Comparison of ENCODE assay signal across 25 mouse cellular contexts in genomic region chr10:34508593-34508992, GRCm38 (mm10). TPM values are rescaled to one million over a fixed set of nuclear protein-coding genes. Genes with fewer than 3 reads are reported as not detected.
A peak's percentile ranks its signal among the peaks of the same experiment; 100 is the strongest.
DNase-seq lines count a peak whose midpoint lies in the region; ATAC-seq lines count a peak whose summit lies in the region.
"Had no signal": no experiment of that assay in that cellular context is flagged by ENCODE, and none has a peak within 500 bp of the region (broad histone marks: within the 10 kb centered on the region; RNA-seq: fewer than 3 reads in every experiment).

No protein-coding gene starts in this region.

- no peak for ATAC-seq in embryonic facial prominence, embryonic 14.5 days (ENCODE audit: low read depth)
- ATAC-seq in intestine, embryonic 15.5 days, result peak; percentile 91
- peak; percentile 53; the same call in 1 of the 2 replicates for ATAC-seq in stomach, embryonic 14.5 days (ENCODE audit: insufficient number of reproducible peaks, insufficient read depth, low FRiP score, low read depth)
- ATAC-seq in forebrain, embryonic 13.5 days, result no peak
- ATAC-seq: CD4-positive, CD25-positive, alpha-beta regulatory T cell, adult 4 months; hindbrain, postnatal 0 days; liver, embryonic 12.5 days; midbrain, embryonic 15.5 days had no signal

- intact Hi-C loops in gastrocnemius, postnatal 14 days (cut with DNase I; ENCODE audit: low total_unique reads), result no loop called here

- H3K4me1 ChIP-seq in embryonic facial prominence, embryonic 14.5 days (ENCODE audit: control insufficient read depth, insufficient read depth, low read length), result peaks cover 11% of the 10 kb centered on the region; the same call in 1 of the 2 replicates
- H3K4me1 ChIP-seq in embryonic facial prominence, embryonic 10.5 days, result no peaks in the 10 kb centered on the region
- H3K4me1 ChIP-seq in intestine, embryonic 15.5 days (replicated peaks), result peaks cover 6% of the 10 kb centered on the region; the same call in 1 of the 2 replicates
- H3K4me1 ChIP-seq in stomach, embryonic 14.5 days (ENCODE audit: control insufficient read depth, insufficient read depth, low read length), result 0 out of 2 replicates have a peak, but pooled peaks cover 4% of the 10 kb centered on the region
- H3K4me1 ChIP-seq in forebrain, embryonic 13.5 days, result no peaks in the 10 kb centered on the region
- H3K4me1 ChIP-seq: hindbrain, embryonic 10.5 days; liver, embryonic 12.5 days; midbrain, embryonic 15.5 days had no signal

- 61% methylated on average over 1 of the region's 1 CpGs for WGBS in embryonic facial prominence, embryonic 14.5 days
- WGBS in embryonic facial prominence, embryonic 10.5 days, result 63% methylated on average over 1 of the region's 1 CpGs
- 41% methylated on average over 1 of the region's 1 CpGs for WGBS in intestine, embryonic 15.5 days
- WGBS in stomach, embryonic 14.5 days, result 53% methylated on average over 1 of the region's 1 CpGs
- WGBS in forebrain, embryonic 13.5 days, result 66% methylated on average over 1 of the region's 1 CpGs

- H3K4me2 ChIP-seq in embryonic facial prominence, embryonic 14.5 days (ENCODE audit: low read depth, low read length), result no peak overlapping the region
- no peak overlapping the region for H3K4me2 ChIP-seq in intestine, embryonic 15.5 days (replicated peaks)
- H3K4me2 ChIP-seq in stomach, embryonic 14.5 days (replicated peaks; ENCODE audit: low read depth, low read length), result no peak overlapping the region
- H3K4me2 ChIP-seq in forebrain, embryonic 13.5 days, result no peak overlapping the region
- H3K4me2 ChIP-seq: heart, embryonic 11.5 days; limb, embryonic 13.5 days; liver, embryonic 12.5 days; midbrain, embryonic 15.5 days; neural tube, embryonic 13.5 days had no signal

- DNase-seq in embryonic facial prominence, embryonic 14.5 days (ENCODE audit: low spot score), result peak; percentile 17
- no peak for DNase-seq in embryonic facial prominence, embryonic 10.5 days (ENCODE audit: low spot score)
- DNase-seq in MEL-GATA-1-ER (ENCODE audit: extremely low read depth, low read depth), result peak; percentile 60
- no peak for DNase-seq in retina, postnatal 1 day
- no peak for DNase-seq in gastrocnemius, postnatal 14 days
- DNase-seq: cerebellum, adult 11-12 months; cerebellum, postnatal 14 days; heart, adult 11 months; kidney, adult 2 months; lung, adult 2 months; lung, postnatal 14 days; right cerebral cortex, postnatal 4 days; thymus, postnatal 14 days had no signal

- no peak overlapping the region for H3K27ac ChIP-seq in embryonic facial prominence, embryonic 14.5 days (replicated peaks; ENCODE audit: low read depth, low read length)
- no peak overlapping the region for H3K27ac ChIP-seq in embryonic facial prominence, embryonic 10.5 days (replicated peaks)
- no peak overlapping the region for H3K27ac ChIP-seq in intestine, embryonic 15.5 days
- no peak overlapping the region for H3K27ac ChIP-seq in stomach, embryonic 14.5 days (ENCODE audit: low read length)
- H3K27ac ChIP-seq in forebrain, embryonic 13.5 days, result no peak overlapping the region
- H3K27ac ChIP-seq: hindbrain, embryonic 10.5 days; hindbrain, postnatal 0 days; kidney, postnatal 0 days; limb, embryonic 13.5 days; liver, embryonic 12.5 days; midbrain, embryonic 15.5 days; neural tube, embryonic 13.5 days had no signal

- no peak overlapping the region for H3K4me3 ChIP-seq in embryonic facial prominence, embryonic 14.5 days (ENCODE audit: low read depth, low read length)
- H3K4me3 ChIP-seq in embryonic facial prominence, embryonic 10.5 days, result no peak overlapping the region
- H3K4me3 ChIP-seq in intestine, embryonic 15.5 days (replicated peaks), result no peak overlapping the region
- H3K4me3 ChIP-seq in stomach, embryonic 14.5 days (ENCODE audit: low read depth, low read length), result no peak overlapping the region
- H3K4me3 ChIP-seq in forebrain, embryonic 13.5 days, result no peak overlapping the region
- H3K4me3 ChIP-seq: hindbrain, embryonic 10.5 days; limb, embryonic 13.5 days; liver, embryonic 12.5 days; midbrain, embryonic 15.5 days; neural tube, embryonic 13.5 days had no signal

- no peaks in the 10 kb centered on the region for H3K27me3 ChIP-seq in embryonic facial prominence, embryonic 14.5 days (replicated peaks; ENCODE audit: control insufficient read depth, insufficient read depth, low read length)
- no peaks in the 10 kb centered on the region for H3K27me3 ChIP-seq in embryonic facial prominence, embryonic 10.5 days (replicated peaks; ENCODE audit: low read depth, poor library complexity, severe bottlenecking)
- H3K27me3 ChIP-seq in intestine, embryonic 15.5 days (replicated peaks), result no peaks in the 10 kb centered on the region
- no peaks in the 10 kb centered on the region for H3K27me3 ChIP-seq in stomach, embryonic 14.5 days (ENCODE audit: control insufficient read depth, insufficient read depth, low read length)
- no peaks in the 10 kb centered on the region for H3K27me3 ChIP-seq in forebrain, embryonic 13.5 days
- H3K27me3 ChIP-seq: limb, embryonic 13.5 days; liver, embryonic 12.5 days; midbrain, embryonic 15.5 days; neural tube, embryonic 13.5 days had no signal

- no peaks in the 10 kb centered on the region for H3K36me3 ChIP-seq in embryonic facial prominence, embryonic 14.5 days (ENCODE audit: control insufficient read depth, insufficient read depth, low read length)
- no peaks in the 10 kb centered on the region for H3K36me3 ChIP-seq in embryonic facial prominence, embryonic 10.5 days (replicated peaks)
- H3K36me3 ChIP-seq in intestine, embryonic 15.5 days, result no peaks in the 10 kb centered on the region
- no peaks in the 10 kb centered on the region for H3K36me3 ChIP-seq in stomach, embryonic 14.5 days (ENCODE audit: control insufficient read depth, insufficient read depth, low read length)
- H3K36me3 ChIP-seq in forebrain, embryonic 13.5 days (ENCODE audit: poor library complexity, severe bottlenecking), result no peaks in the 10 kb centered on the region
- H3K36me3 ChIP-seq: hindbrain, embryonic 10.5 days; limb, embryonic 13.5 days; liver, embryonic 12.5 days; midbrain, embryonic 15.5 days; neural tube, embryonic 13.5 days had no signal

- H3K9me3 ChIP-seq in embryonic facial prominence, embryonic 14.5 days (ENCODE audit: control insufficient read depth, low read length), result no peaks in the 10 kb centered on the region
- no peaks in the 10 kb centered on the region for H3K9me3 ChIP-seq in embryonic facial prominence, embryonic 10.5 days
- no peaks in the 10 kb centered on the region for H3K9me3 ChIP-seq in intestine, embryonic 15.5 days
- H3K9me3 ChIP-seq in stomach, embryonic 14.5 days (ENCODE audit: control insufficient read depth, low read depth, low read length), result no peaks in the 10 kb centered on the region
- no peaks in the 10 kb centered on the region for H3K9me3 ChIP-seq in forebrain, embryonic 13.5 days (replicated peaks)
- H3K9me3 ChIP-seq: hindbrain, embryonic 10.5 days; limb, embryonic 13.5 days; liver, embryonic 12.5 days; midbrain, embryonic 15.5 days; neural tube, embryonic 13.5 days had no signal

- H3K9ac ChIP-seq in embryonic facial prominence, embryonic 14.5 days (ENCODE audit: low read depth, low read length), result no peak overlapping the region
- no peak overlapping the region for H3K9ac ChIP-seq in intestine, embryonic 15.5 days
- no peak overlapping the region for H3K9ac ChIP-seq in stomach, embryonic 14.5 days (replicated peaks; ENCODE audit: low read depth, low read length)
- no peak overlapping the region for H3K9ac ChIP-seq in forebrain, embryonic 13.5 days
- H3K9ac ChIP-seq: limb, embryonic 13.5 days; liver, embryonic 12.5 days; midbrain, embryonic 15.5 days; neural tube, embryonic 13.5 days had no signal

RNA-seq across cellular contexts. Expression of gene Frk, which starts 25.4 kb away (rescaled TPM):
- polyA plus RNA-seq in embryonic facial prominence, embryonic 14.5 days (2014; fragmentation: Nextera tagmentation; extraction: Ambion mirVana), result 12.2 and 12.9 TPM in 2 replicates
- 5.0 and 6.1 TPM in 2 replicates for polyA plus RNA-seq in embryonic facial prominence, embryonic 10.5 days (2016; fragmentation: Nextera tagmentation; extraction: Ambion mirVana)
- 19.9 and 20.3 TPM in 2 replicates for polyA plus RNA-seq in intestine, embryonic 15.5 days (2015; fragmentation: Nextera tagmentation; extraction: Ambion mirVana)
- polyA plus RNA-seq in stomach, embryonic 14.5 days (2014; fragmentation: Nextera tagmentation; extraction: Ambion mirVana), result 19.2 and 20.6 TPM in 2 replicates
- total RNA-seq in gastrocnemius, postnatal 14 days (2021), result 1 to 10 TPM; 1.3 to 1.9 TPM
- polyA plus RNA-seq in forebrain, embryonic 13.5 days (2015; fragmentation: Nextera tagmentation; extraction: Ambion mirVana), result 0.66 and 0.91 TPM in 2 replicates
- polyA plus RNA-seq: CD4-positive, CD25-positive, alpha-beta regulatory T cell, adult 4 months had no signal

Comparison
In these comparisons a context has a peak if more than half of its experiments do, and no peak if none do; other contexts are left out.
1. DNase-seq: peak in embryonic facial prominence, embryonic 14.5 days (single experiment) and MEL-GATA-1-ER (single experiment); none in embryonic facial prominence, embryonic 10.5 days (single experiment), retina, postnatal 1 day (single experiment) and gastrocnemius, postnatal 14 days (single experiment).
2. ATAC-seq: peak in intestine, embryonic 15.5 days (single experiment) and stomach, embryonic 14.5 days (single experiment); none in embryonic facial prominence, embryonic 14.5 days (single experiment) and forebrain, embryonic 13.5 days (single experiment).